Mouse (Mus musculus): ENCODE measurements at regions not wholly inside any gene's neighbourhood (a gene's known extent, or its start where the extent isn't known, plus 50 kb on each side); places are given as distances from the start of the nearest gene placed in this dataset.

DNA sequence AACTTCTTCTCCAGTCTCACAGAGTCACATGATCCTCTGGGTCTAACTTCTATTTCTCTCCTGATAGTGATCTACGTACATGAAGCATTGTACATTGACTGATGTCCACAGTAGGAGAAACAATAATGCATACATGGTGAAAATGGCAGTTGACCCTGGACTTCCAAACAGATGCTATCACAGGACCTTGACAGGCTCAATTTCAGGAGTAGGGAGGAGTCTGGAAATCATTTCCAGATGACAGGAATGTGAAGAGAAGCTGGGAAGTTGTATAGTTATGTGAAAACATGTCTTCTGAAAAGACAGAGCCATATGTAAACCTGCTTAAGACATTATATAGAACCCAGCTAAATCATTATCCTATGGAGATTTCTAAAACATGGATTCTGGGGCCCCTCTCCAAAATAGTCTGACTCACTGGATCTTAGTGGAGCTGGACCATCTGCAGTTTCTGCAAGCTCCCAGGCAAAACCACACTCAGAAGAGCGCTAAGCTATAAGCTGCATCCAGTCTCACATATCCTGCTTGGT is 322.3 kb upstream of the Ldb2 start:
- DNase-seq: no peak

DNA sequence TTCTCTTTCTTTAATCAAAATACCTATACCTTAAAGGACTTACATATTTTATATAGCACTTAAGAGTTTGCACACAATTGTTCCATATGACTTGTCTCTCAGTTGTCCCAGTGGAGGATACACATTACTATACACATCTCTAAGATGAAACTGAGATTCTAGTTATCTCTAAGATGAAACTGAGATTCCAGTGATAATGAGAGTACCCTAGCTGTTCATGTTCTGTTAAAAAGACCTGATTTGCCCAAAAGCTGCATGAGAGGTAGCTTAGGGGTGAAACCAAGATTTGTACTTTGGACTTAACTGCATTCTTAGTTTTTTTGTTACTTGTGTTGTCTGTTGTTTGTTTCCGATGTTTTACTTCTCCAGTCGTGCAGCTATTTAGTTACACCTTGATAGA is 320.3 kb upstream of the Ldb2 start:
- DNase-seq: no peak

- DNase-seq: no peak
Measured at GRCm38 (mm10) chr5:45111246-45111645, 311.8 kb upstream of the Ldb2 start.

- DNase-seq: no peak
Measured at GRCm38 (mm10) chr5:45110797-45111196, 311.3 kb upstream of the Ldb2 start.

DNA sequence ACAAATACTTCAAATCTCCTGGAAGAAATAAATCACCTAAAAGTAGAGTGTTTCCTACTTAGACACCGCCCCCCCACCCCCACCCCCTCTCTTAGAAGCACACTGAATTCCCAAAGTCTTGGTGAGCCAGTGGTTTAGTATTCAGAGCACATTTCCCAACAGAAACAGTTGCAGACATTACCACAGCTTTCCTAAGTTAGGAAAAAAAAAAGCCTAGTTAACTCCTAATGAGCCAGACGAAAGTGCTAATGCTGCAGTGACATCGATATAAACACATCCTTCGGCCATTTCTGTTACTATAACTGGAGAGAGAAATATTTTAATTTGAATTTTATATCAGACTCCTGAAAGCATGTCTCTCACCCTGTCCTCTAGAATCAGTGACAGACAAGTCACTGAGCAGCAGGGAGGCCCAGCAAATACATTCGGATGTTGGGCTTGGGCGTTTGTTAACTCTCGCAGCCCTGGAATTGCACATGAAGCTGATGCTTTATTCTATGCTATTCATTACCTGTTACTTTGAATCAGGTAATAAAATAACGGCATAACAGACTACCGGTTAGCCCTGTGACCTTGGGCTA is 305.8 kb upstream of the Ldb2 start:
- DNase-seq: no peak

DNA sequence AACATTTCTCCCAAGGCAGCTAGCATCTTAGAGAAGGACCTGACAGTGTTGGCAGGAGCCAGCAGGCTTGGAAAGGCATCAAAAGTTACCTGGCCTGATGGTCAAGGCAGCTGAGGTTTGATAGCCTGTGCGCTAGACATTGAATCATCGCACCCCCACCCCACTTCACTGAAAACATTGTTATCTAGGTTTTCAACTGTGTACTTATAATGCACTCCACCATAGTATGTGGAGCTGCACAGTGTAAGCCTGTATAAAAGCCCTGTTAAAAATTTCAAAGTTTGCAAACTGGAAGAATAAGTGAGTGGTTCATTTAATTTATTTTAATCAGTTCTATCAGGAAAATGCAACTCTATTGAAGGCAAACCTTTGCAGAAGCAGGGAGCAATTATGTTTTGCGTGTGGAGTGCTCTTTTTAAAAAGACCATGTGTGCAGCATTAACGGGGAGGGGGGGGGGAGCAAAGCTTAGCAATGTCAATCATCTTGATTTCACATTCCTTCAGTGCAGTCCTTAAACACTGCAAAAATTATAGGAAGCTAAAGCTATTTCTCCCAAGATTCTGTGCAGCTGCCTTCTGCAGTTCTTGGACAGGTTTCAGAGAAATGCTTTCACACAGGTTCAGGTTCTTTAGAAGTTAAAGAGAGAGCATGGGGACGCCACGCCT is 304.4 kb upstream of the Ldb2 start:
- no peak for DNase-seq

DNA sequence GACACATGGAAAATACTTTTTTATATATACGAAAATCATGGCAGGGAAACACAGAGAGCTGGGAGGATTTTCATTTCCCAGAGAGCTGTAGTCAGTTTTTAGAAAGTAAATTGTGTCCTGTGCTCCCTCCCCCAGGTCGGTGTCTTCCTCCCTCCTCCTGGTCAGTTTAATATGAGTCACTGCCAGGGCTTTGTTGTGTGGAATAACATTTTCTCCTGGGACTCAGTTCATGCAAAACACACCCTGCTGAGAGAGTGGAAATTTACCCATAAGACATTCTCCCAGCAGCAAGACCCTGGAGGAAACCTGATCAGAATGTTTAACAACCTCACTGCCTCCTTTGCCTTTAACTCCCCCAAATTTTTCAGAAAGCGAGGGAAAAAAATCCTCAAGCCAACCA is 303.2 kb upstream of the Ldb2 start:
- no peak for DNase-seq

- no peak for DNase-seq
Measured at GRCm38 (mm10) chr5:45101777-45102176, 302.3 kb upstream of the Ldb2 start.

GRCm38 (mm10) chr5:45099082-45099481 is 299.6 kb upstream of the Ldb2 start:
- DNase-seq: no peak

DNA sequence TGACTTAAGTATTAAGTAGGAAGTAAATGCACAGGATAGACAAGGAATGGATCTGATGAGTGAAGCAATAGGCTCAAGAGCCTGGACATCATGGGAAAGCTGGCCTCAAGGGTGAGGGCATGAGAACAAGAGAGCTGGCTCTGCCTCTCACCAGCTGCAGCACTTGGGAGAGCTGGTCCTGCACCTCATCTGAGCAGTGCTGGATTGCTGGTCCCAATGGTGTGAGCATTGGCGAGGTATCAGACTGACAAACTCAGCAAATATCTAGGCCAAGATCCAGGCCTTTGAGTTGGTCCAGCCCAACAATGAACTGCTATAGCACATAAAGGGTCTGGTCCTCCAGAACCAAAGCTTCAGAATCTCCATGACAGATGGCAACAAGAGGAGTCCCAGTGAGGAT is 298.5 kb upstream of the Ldb2 start:
- DNase-seq: no peak

- DNase-seq: no peak
Measured at GRCm38 (mm10) chr5:45084741-45085140, 285.3 kb upstream of the Ldb2 start.

DNA sequence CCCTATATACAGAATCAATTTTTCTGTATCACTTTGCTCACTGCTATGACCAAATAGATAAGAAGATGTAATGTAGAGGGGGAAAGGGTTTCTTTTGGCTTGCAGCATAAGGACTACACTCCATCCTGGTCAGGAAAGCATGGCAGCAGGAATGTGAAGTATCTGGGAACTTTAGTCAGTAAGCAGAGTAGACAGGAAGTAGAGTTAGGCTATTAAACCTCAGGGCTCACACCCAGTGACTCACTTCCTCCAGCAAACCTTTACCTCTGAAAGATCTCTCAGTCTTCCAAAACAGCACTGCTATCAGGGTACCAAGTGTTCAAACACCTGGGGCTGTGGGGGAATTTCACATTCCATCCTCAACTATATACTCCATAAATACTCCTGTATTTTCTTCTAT is 283.1 kb upstream of the Ldb2 start:
- DNase-seq: no peak

GRCm38 (mm10) chr5:45076347-45076890 is 276.9 kb upstream of the Ldb2 start:
- DNase-seq: no peak

GRCm38 (mm10) chr5:45075195-45075594 is 275.7 kb upstream of the Ldb2 start:
- no peak for DNase-seq

DNA sequence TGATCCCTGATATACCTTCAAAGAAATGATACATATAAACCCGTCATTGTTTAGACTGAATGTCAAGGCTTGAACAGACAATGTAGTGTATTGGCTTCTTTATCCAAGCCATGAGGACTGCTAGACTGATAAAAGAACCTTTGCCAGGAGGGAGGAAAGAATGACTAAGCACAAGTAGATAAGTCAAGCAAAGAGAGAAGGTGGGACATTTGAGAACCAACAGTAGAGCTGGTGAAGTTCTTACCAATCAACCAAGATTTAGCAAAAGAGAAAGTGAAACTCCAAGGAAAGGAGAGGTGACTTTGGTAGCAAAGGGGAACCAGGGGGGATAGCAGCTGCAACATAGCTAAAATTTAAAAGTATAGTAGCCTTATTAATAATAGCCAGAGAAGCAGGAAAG is 273.0 kb upstream of the Ldb2 start:
- no peak for DNase-seq

DNA sequence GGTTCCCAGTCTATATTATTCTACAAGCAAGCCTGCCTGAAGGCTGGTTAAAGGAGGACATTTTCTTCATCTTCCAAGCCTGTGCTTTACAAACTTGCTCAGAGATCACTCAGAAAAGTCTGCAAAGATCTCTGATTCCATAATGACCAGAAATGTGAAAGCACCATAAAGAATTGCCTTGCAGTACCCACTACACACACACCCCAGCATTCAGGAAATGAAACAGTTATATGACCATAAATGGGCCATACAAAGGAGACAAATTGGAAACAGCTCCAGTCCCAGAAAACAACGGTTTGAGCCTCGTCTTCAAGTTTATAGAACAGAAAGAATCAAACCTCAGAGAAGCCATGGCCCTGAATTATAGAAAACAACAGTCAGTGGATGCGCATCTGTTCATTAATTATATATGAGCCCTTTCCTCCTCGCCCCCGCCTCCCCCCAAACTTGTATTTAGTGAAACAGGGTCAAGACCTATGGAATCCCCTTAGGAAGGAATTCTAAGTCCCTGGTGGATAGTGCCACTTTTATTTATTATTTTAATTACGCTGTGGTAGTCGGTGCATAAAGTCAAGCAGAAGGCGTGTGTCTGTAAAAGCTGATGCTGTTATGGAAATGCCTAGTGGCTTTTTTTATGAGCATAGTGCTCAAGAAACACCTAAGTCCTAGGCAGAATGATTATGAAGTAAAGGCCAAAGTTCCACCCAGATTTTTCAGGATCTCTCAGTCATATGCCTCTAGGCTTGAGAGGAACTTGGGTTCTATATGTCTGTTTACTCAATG is 266.6 kb upstream of the Ldb2 start:
- no peak for DNase-seq

GRCm38 (mm10) chr5:45062567-45062966 is 263.1 kb upstream of the Ldb2 start:
- DNase-seq: no peak

GRCm38 (mm10) chr5:45055276-45055959 is 255.9 kb upstream of the Ldb2 start:
- DNase-seq: no peak

- DNase-seq: no peak
Measured at GRCm38 (mm10) chr5:45049410-45049809, 249.9 kb upstream of the Ldb2 start.

- DNase-seq: no peak
Measured at GRCm38 (mm10) chr5:45042914-45043313, 243.4 kb upstream of the Ldb2 start.

DNA sequence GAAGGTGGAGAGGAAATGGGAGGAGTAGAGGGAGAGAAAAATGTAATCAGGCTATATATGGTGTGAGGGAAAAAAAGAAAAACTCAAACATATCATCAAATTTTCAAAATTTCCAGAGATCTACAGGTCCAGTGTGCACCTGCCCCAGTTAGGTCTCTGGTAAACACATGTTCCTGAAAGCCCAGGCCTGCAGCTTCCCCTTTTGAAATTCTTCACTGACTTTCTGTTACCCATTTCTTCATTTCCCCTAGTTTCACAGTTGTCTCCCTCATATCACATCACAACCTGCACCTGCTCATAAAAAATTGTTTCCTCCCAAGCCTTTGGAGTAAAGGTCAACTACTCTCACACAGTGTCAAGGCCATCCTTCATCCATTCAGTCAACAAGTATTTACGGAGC is 236.9 kb upstream of the Ldb2 start:
- DNase-seq: no peak

- DNase-seq: no peak
Measured at GRCm38 (mm10) chr5:45033146-45033545, 233.7 kb upstream of the Ldb2 start.

DNA sequence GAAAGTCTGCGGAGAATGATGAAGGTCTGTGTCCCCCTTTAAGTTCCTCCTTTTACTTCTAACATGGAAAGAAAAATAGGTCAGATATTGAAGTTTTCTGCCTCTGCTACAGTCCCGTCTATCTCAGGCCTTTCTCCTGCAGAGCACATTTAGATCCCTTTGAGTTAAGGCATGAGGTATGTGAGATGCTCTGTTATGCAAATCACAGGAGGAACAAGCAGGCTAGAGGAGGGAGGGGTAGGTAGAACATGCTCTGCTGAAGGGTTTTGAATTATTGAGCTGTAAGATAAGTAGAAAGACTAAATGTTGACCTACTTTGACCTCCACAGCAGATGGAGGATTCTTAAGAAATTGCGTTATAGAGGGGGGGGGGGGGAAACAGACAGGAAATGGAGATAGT is 228.4 kb upstream of the Ldb2 start:
- no peak for DNase-seq

Data from cerebellum, postnatal 36 days (tissue).